Mouse (Mus musculus) ES-E14 (cell line): Measurements from ENCODE around the gene Stxbp6. TPM values are rescaled to one million over a fixed set of nuclear protein-coding genes. Genes with fewer than 3 reads are reported as not detected.
A peak's percentile ranks its signal among the peaks of the same experiment; 100 is the strongest.

Source experiments
- DNase-seq: peaks from one replicate; pipeline ENCODE4 v3.0.0-alpha.2; 2013; ENCODE audit warnings: low read depth, low spot score
- H3K27ac ChIP-seq: 2 replicates; pipeline ENCODE4 v1.5.1; 2012; ENCODE audit warnings: low read depth, mild to moderate bottlenecking, low read length, moderate library complexity, mixed read lengths; ENCODE audit not compliant: poor library complexity, insufficient read depth, severe bottlenecking
- H3K36me3 ChIP-seq: 2 replicates; pipeline ENCODE4 v1.6.1; 2012; ENCODE audit warnings: mild to moderate bottlenecking, low read length, moderate library complexity, mixed read lengths; ENCODE audit not compliant: control insufficient read depth, poor library complexity, insufficient read depth, severe bottlenecking
- H3K4me1 ChIP-seq, 2 experiments: fragments of 150-350 bp in 1 of 2; sonication (generic) in 1 of 2; 2 replicates each; pipeline ENCODE4 v1.6.1; 2012; ENCODE audit warnings: low read length in 2 of 2, mild to moderate bottlenecking in 1 of 2, mixed read lengths in 1 of 2; ENCODE audit not compliant: control insufficient read depth in 2 of 2, insufficient read depth in 2 of 2, poor library complexity in 1 of 2
- H3K4me3 ChIP-seq, 2 experiments: fragments of 150-350 bp in 1 of 2; sonication (generic) in 1 of 2; 2 replicates each; pipeline ENCODE4 v1.5.1; 2012; ENCODE audit warnings: low read length in 2 of 2, low read depth in 1 of 2, mild to moderate bottlenecking in 1 of 2, mixed read lengths in 1 of 2; ENCODE audit not compliant: insufficient read depth in 1 of 2, poor library complexity in 1 of 2, severe bottlenecking in 1 of 2
- H3K9ac ChIP-seq: 2 replicates; pipeline ENCODE4 v1.6.1; 2012; ENCODE audit warnings: low read depth, mild to moderate bottlenecking, low read length, mixed read lengths; ENCODE audit not compliant: poor library complexity, insufficient read depth, severe bottlenecking
- H3K9me3 ChIP-seq: fragments of 150-350 bp; sonication (generic); 2 replicates; pipeline ENCODE4 v1.6.1; 2012; ENCODE audit warnings: low read depth, mild to moderate bottlenecking, low read length; ENCODE audit not compliant: control insufficient read depth, insufficient read depth
- CHD2 ChIP-seq: IDR thresholded peaks from 2 replicates; pipeline ENCODE4 v1.6.1; 2014; ENCODE audit warnings: mild to moderate bottlenecking, low read depth, low read length, inconsistent platforms
- HCFC1 ChIP-seq: IDR thresholded peaks from 2 replicates; pipeline ENCODE4 v1.6.1; 2012; ENCODE audit warnings: low read length, inconsistent platforms, borderline replicate concordance; ENCODE audit not compliant: insufficient read depth
- MAFK ChIP-seq: IDR thresholded peaks from 2 replicates; pipeline ENCODE4 v1.6.1; 2014; ENCODE audit warnings: mild to moderate bottlenecking, low read depth, low read length, inconsistent platforms; ENCODE audit not compliant: insufficient read depth
- ZC3H11A ChIP-seq: IDR thresholded peaks from 2 replicates; pipeline ENCODE4 v1.6.1; 2012; ENCODE audit warnings: low read depth, mild to moderate bottlenecking, inconsistent platforms, low read length, borderline replicate concordance
- ZNF384 ChIP-seq: IDR thresholded peaks from 2 replicates; pipeline ENCODE4 v1.6.1; 2012; ENCODE audit warnings: low read depth, low read length, inconsistent platforms
- in situ Hi-C, 2 experiments: fragments of 600-800 bp; cut with MboI; formaldehyde crosslinking; loops; one replicate each; pipeline ENCODE4 v1.15.1; 2025; ENCODE audit warnings: low sequenced_read_pairs in 2 of 2, inconsistent platforms in 1 of 2; ENCODE audit not compliant: unreplicated experiment in 2 of 2
- total RNA-seq: library from RNA; depleted of rRNA; stranded (reverse); fragments of 300-350 nt; gene quantifications from 2 replicates; pipeline ENCODE4 v1.2.3, GENCODE M21; 2012

The Stxbp6 gene
- total RNA-seq, 1 experiment: 0.76 TPM

- in situ Hi-C loops: no loop called here
- no peak overlapping the region for H3K9ac ChIP-seq
Measured at GRCm38 (mm10) chr12:44850516-44850915, 224.0 kb downstream of the Stxbp6 start.

GRCm38 (mm10) chr12:44848483-44849221 lies 225.9 kb downstream of the Stxbp6 start:
- TF ChIP-seq CHD2: no peak
- TF ChIP-seq ZC3H11A: peak; percentile 32; the same call in 1 of the 2 replicates
- peak; percentile 31 for DNase-seq
- in situ Hi-C loops: loop anchor here (25.0 kb wide), 1 partner anchor 314 kb away; no protein-coding TSS in a partner anchor
- H3K4me1 ChIP-seq: no peaks in the 10 kb centered on the region
- H3K27ac ChIP-seq: no peak overlapping the region
- H3K9ac ChIP-seq: no peak overlapping the region
- H3K4me3 ChIP-seq: no peak overlapping the region
- no peaks in the 10 kb centered on the region for H3K9me3 ChIP-seq
- H3K36me3 ChIP-seq: no peaks in the 10 kb centered on the region

More at GRCm38 (mm10) chr12:44850516-44850915, 224.0 kb downstream of the Stxbp6 start:
- Histone ChIP-seq H3K27ac (no peak overlapping the region), H3K4me3 (no peak overlapping the region), H3K36me3 (no peaks in the 10 kb centered on the region), H3K9me3 (no peaks in the 10 kb centered on the region), H3K4me1 (no peaks in the 10 kb centered on the region)
- TF ChIP-seq ZNF384 (no peak), ZC3H11A (no peak), CHD2 (no peak), HCFC1 (no peak), MAFK (no peak)
- DNase-seq: no peak

GRCm38 (mm10) chr12:44840585-44840984 lies 233.9 kb downstream of the Stxbp6 start:
- in situ Hi-C loops: loop anchor here (25.0 kb wide), 1 partner anchor 322 kb away; no protein-coding TSS in a partner anchor
- Histone ChIP-seq H3K4me3 (no peak overlapping the region), H3K27ac (no peak overlapping the region), H3K4me1 (no peaks in the 10 kb centered on the region), H3K36me3 (no peaks in the 10 kb centered on the region), H3K9me3 (no peaks in the 10 kb centered on the region), H3K9ac (no peak overlapping the region)
- TF ChIP-seq MAFK: no peak
- TF ChIP-seq ZC3H11A: no peak
- TF ChIP-seq ZNF384: no peak
- TF ChIP-seq CHD2: no peak
- no peak for DNase-seq

GRCm38 (mm10) chr12:44839594-44840373 lies 234.7 kb downstream of the Stxbp6 start:
- no peak overlapping the region for H3K4me3 ChIP-seq
- no peaks in the 10 kb centered on the region for H3K36me3 ChIP-seq
- TF ChIP-seq ZNF384 (no peak), MAFK (no peak), ZC3H11A (no peak), HCFC1 (no peak), CHD2 (no peak)
- in situ Hi-C loops: loop anchor here (25.0 kb wide), 1 partner anchor 323 kb away; no protein-coding TSS in a partner anchor
- no peak overlapping the region for H3K9ac ChIP-seq
- H3K4me1 ChIP-seq: no peaks in the 10 kb centered on the region
- no peak overlapping the region for H3K27ac ChIP-seq
- no peaks in the 10 kb centered on the region for H3K9me3 ChIP-seq
- DNase-seq: no peak
